Mouse (Mus musculus) cortical plate, adult 2 months (tissue): Measurements from ENCODE around the gene Aqp5. TPM values are rescaled to one million over a fixed set of nuclear protein-coding genes. Genes with fewer than 3 reads are reported as not detected.

Source experiments
- H3K27ac ChIP-seq: fragments of 200-500 bp; 2 replicates; pipeline ENCODE4 v1.5.1; 2012; ENCODE audit warnings: low read length, control low read depth, inconsistent platforms; ENCODE audit not compliant: insufficient read depth
- H3K4me1 ChIP-seq: fragments of 200-500 bp; 2 replicates; pipeline ENCODE4 v1.6.1; 2011; ENCODE audit warnings: low read length; ENCODE audit not compliant: control insufficient read depth, insufficient read depth
- H3K4me3 ChIP-seq: fragments of 200-500 bp; 2 replicates; pipeline ENCODE4 v1.5.1; 2011; ENCODE audit warnings: mild to moderate bottlenecking, low read length, control low read depth; ENCODE audit not compliant: insufficient read depth
- CTCF ChIP-seq: fragments of 200-500 bp; IDR thresholded peaks from 2 replicates; pipeline ENCODE4 v1.5.1; 2011; ENCODE audit warnings: mild to moderate bottlenecking, control low read depth, low read length; ENCODE audit not compliant: insufficient read depth; ENCODE audit errors: extremely low read depth
- POLR2A ChIP-seq: fragments of 200-500 bp; IDR thresholded peaks from 2 replicates; pipeline ENCODE4 v1.6.1; 2011; ENCODE audit warnings: mild to moderate bottlenecking, low read length, control low read depth; ENCODE audit not compliant: insufficient read depth; ENCODE audit errors: extremely low read depth
- polyA plus RNA-seq: library from polyadenylated mRNA; depleted of rRNA; stranded (reverse); fragments of >200 nt; gene quantifications from 2 replicates; pipeline ENCODE4 v1.2.3, GENCODE M21; 2012

Aqp5 gene
- polyA plus RNA-seq, 1 experiment, result 0.58 TPM

- Histone ChIP-seq H3K4me1 (no peaks in the 10 kb centered on the region), H3K4me3 (no peak overlapping the region), H3K27ac (no peak overlapping the region)
- TF ChIP-seq CTCF (no peak), POLR2A (no peak)
Measured at GRCm38 (mm10) chr15:99592877-99593276, 2.3 kb downstream of the Aqp5 start.

DNA sequence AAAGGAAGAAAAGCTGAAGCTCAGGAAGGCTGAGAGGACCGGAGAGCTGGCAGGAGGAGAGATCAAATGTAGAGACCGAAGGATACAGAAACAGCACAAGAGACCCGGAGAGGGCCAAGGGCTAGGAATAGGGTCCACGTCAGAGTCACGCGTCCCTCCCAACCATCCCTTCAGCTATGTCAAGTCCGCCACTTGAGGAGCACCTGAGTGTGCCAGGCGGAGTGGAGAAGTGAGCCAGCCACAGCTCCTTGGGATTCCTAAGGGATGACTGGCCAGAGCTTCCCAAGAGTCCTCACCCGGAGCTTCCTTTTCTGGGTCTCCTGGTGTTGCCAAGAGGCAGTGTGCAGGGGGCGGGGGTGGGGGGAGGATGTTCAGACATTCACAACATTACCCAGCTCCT lies 4.4 kb downstream of the Aqp5 start:
- H3K27ac ChIP-seq, result no peak overlapping the region
- H3K4me1 ChIP-seq, result no peaks in the 10 kb centered on the region
- no peak overlapping the region for H3K4me3 ChIP-seq
- TF ChIP-seq CTCF (no peak), POLR2A (no peak)

- TF ChIP-seq CTCF (peak; percentile 97), POLR2A (no peak)
- H3K4me1 ChIP-seq, result no peaks in the 10 kb centered on the region
- no peak overlapping the region for H3K27ac ChIP-seq
- no peak overlapping the region for H3K4me3 ChIP-seq
Measured at GRCm38 (mm10) chr15:99596056-99596687, 5.6 kb downstream of the Aqp5 start.

- H3K4me3 ChIP-seq, result no peak overlapping the region
- TF ChIP-seq CTCF (no peak), POLR2A (no peak)
- H3K4me1 ChIP-seq, result no peaks in the 10 kb centered on the region
- H3K27ac ChIP-seq, result no peak overlapping the region
Measured at GRCm38 (mm10) chr15:99596841-99597240, 6.3 kb downstream of the Aqp5 start.

GRCm38 (mm10) chr15:99597596-99597995 lies 7.0 kb downstream of the Aqp5 start:
- H3K4me3 ChIP-seq, result no peak overlapping the region
- no peak for TF ChIP-seq CTCF
- TF ChIP-seq POLR2A, result no peak
- no peak overlapping the region for H3K27ac ChIP-seq
- H3K4me1 ChIP-seq, result no peaks in the 10 kb centered on the region

- Histone ChIP-seq H3K27ac (no peak overlapping the region), H3K4me3 (no peak overlapping the region), H3K4me1 (no peaks in the 10 kb centered on the region)
- TF ChIP-seq POLR2A (no peak), CTCF (no peak)
Measured at GRCm38 (mm10) chr15:99599245-99600070, 8.9 kb downstream of the Aqp5 start.

- Histone ChIP-seq H3K4me1 (no peaks in the 10 kb centered on the region), H3K27ac (no peak within 1 kb of the TSS), H3K4me3 (no peak within 1 kb of the TSS)
- TF ChIP-seq CTCF, result no peak
- no peak for TF ChIP-seq POLR2A
Measured at GRCm38 (mm10) chr15:99600986-99601822, 10.6 kb downstream of the Aqp5 start, which contains the start of gene Aqp6. Gene Aqp6 (plus strand): TSS chr15:99601400.

DNA sequence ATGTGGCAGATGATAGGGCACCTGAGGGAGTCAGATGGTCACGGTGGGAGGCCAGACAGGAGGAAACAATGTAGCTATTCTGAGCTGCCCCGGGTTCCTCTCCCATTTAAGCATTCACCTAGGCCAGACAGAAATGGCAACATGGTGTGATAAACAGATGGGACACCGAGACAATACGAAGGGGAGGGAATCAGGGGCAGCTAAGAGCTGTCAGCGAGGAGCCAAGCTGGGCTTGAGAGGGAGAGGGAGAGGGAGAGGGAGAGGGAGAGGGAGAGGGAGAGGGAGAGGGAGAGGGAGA lies 11.2 kb downstream of the Aqp5 start:
- TF ChIP-seq POLR2A, result no peak
- no peak for TF ChIP-seq CTCF
- 0 out of 2 replicates have a peak, but pooled peaks cover 2% of the 10 kb centered on the region for H3K4me1 ChIP-seq
- no peak overlapping the region for H3K27ac ChIP-seq
- no peak overlapping the region for H3K4me3 ChIP-seq

- H3K4me3 ChIP-seq, result no peak overlapping the region
- TF ChIP-seq CTCF, result no peak
- TF ChIP-seq POLR2A, result no peak
- 0 out of 2 replicates have a peak, but pooled peaks cover 2% of the 10 kb centered on the region for H3K4me1 ChIP-seq
- no peak overlapping the region for H3K27ac ChIP-seq
Measured at GRCm38 (mm10) chr15:99602206-99602820, 11.7 kb downstream of the Aqp5 start.

- Histone ChIP-seq H3K27ac (no peak overlapping the region), H3K4me3 (no peak overlapping the region), H3K4me1 (0 out of 2 replicates have a peak, but pooled peaks cover 2% of the 10 kb centered on the region)
- TF ChIP-seq CTCF, result no peak
- no peak for TF ChIP-seq POLR2A
Measured at GRCm38 (mm10) chr15:99603216-99603615, 12.6 kb downstream of the Aqp5 start.
